ENCODE assay signal across 8 mouse cellular contexts in the genomic region with DNA sequence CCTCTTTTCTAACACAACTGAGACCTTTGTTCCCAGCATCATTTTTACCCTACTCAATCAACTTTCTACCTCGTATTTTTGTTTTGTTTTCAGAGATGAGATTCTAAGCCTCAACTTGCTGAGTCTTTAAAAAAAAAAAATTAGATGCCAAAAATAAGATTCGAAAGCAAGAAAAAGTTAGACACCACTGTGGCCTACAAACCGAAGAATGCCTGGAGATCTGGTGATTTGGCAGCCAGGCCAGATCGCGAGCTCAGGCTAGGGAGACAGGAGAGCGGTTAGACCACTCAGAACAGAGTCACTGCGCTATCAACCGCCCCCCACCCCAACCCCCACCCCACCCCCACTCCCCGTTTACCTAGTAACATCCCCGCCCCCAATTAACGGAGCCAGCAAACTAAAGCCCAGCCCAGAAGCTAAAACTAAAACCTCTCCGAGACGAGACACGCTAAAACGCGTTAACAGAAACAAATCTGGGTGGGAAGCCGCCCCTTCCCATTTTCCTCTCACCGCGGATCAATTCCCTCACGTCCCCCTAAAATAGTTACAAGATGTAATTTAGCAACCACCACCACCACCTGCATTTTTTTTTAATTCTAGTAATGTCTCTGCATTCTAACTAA. TPM values are rescaled to one million over a fixed set of nuclear protein-coding genes. Genes with fewer than 3 reads are reported as not detected.
DNase-seq lines count a peak whose midpoint lies in the region; ATAC-seq and TF ChIP-seq lines count a peak whose summit lies in the region.

No protein-coding gene starts in this region.

- no peak for ATAC-seq in forebrain, embryonic 16.5 days
- ATAC-seq in liver, embryonic 13.5 days (ENCODE audit: low read depth) = no peak
- no peak for ATAC-seq in inflammation-experienced regulatory T-cells, adult 6 months

- H3K9ac ChIP-seq in forebrain, embryonic 16.5 days (replicated peaks; ENCODE audit: low read depth, low read length) = peak overlapping the region; percentile 95
- peak overlapping the region; percentile 98 for H3K9ac ChIP-seq in liver, embryonic 13.5 days

- TF ChIP-seq CTCF in layer of hippocampus, adult 2 months (conservative IDR thresholded peaks at IDR 0.05) = no peak

- no peaks in the 10 kb centered on the region for H3K27me3 ChIP-seq in forebrain, embryonic 16.5 days (replicated peaks; ENCODE audit: control insufficient read depth, insufficient read depth, low read length)
- H3K27me3 ChIP-seq in liver, embryonic 13.5 days = no peaks in the 10 kb centered on the region

- H3K36me3 ChIP-seq in forebrain, embryonic 16.5 days (ENCODE audit: control insufficient read depth, insufficient read depth) = peaks cover 5% of the 10 kb centered on the region; the same call in 1 of the 2 replicates
- H3K36me3 ChIP-seq in liver, embryonic 13.5 days = peaks cover 13% of the 10 kb centered on the region

- 9% methylated on average over 19 of the region's 20 CpGs for WGBS in forebrain, embryonic 16.5 days
- 4% methylated on average over 20 of the region's 20 CpGs for WGBS in liver, embryonic 13.5 days (ENCODE audit: insufficient replicate concordance)

- peak overlapping the region; percentile 80 for H3K4me2 ChIP-seq in forebrain, embryonic 16.5 days (ENCODE audit: low read length)
- H3K4me2 ChIP-seq in liver, embryonic 13.5 days = peak overlapping the region; percentile 85

- peak overlapping the region; percentile 76 for H3K4me3 ChIP-seq in layer of hippocampus, adult 2 months
- H3K4me3 ChIP-seq in forebrain, embryonic 16.5 days (replicated peaks; ENCODE audit: low read length) = peak overlapping the region; percentile 98
- H3K4me3 ChIP-seq in liver, embryonic 13.5 days (replicated peaks) = peak overlapping the region; percentile 98

- DNase-seq in layer of hippocampus, adult 2 months (ENCODE audit: low spot score in 2 of 2) = no peak
- no peak for DNase-seq in layer of hippocampus, adult 11-12 months (ENCODE audit: low spot score)
- peak; percentile 25 for DNase-seq in adrenal gland, postnatal 14 days
- no peak for DNase-seq in liver, embryonic 13.5 days
- DNase-seq in frontal cortex, postnatal 36 days (ENCODE audit: low spot score in 2 of 2) = no peak
- no peak for DNase-seq in yolk sac, embryonic 10.5 days (ENCODE audit: low spot score)

- H3K9me3 ChIP-seq in forebrain, embryonic 16.5 days (ENCODE audit: control insufficient read depth, low read length) = no peaks in the 10 kb centered on the region
- H3K9me3 ChIP-seq in liver, embryonic 13.5 days (replicated peaks) = no peaks in the 10 kb centered on the region

- peak overlapping the region; percentile 97 for H3K27ac ChIP-seq in layer of hippocampus, adult 2 months
- H3K27ac ChIP-seq in forebrain, embryonic 16.5 days (ENCODE audit: low read length) = no peak overlapping the region
- peak overlapping the region; percentile 96 for H3K27ac ChIP-seq in liver, embryonic 13.5 days

- peaks cover 26% of the 10 kb centered on the region for H3K4me1 ChIP-seq in forebrain, embryonic 16.5 days (replicated peaks; ENCODE audit: control insufficient read depth, insufficient read depth, low read length)
- H3K4me1 ChIP-seq in liver, embryonic 13.5 days (replicated peaks) = peaks cover 42% of the 10 kb centered on the region

RNA-seq across cellular contexts. Expression of a gene that starts 2.0 kb away (rescaled TPM):
- 1 to 10 TPM; 2.4 to 3.1 TPM for total RNA-seq in layer of hippocampus, adult 2 months (2021)
- total RNA-seq in adrenal gland, postnatal 14 days (2021) = 6.4 and 7.8 TPM in 2 replicates
- polyA plus RNA-seq in forebrain, embryonic 16.5 days (2015; fragmentation: Nextera tagmentation; extraction: Ambion mirVana) = 3.7 and 3.9 TPM in 2 replicates
- polyA plus RNA-seq in liver, embryonic 13.5 days (2015; fragmentation: Nextera tagmentation; extraction: Ambion mirVana) = 8.1 and 8.6 TPM in 2 replicates
- 1 to 10 TPM; 1.7 to 3.1 (median 2.0) TPM for polyA plus RNA-seq in inflammation-experienced regulatory T-cells, adult 6 months (2017; shearing (Covaris generic))

RNA-seq across cellular contexts. Expression of a gene that starts 2.7 kb away (rescaled TPM):
- 100 to 1,000 TPM; 196 to 201 TPM for total RNA-seq in layer of hippocampus, adult 2 months (2021)
- total RNA-seq in adrenal gland, postnatal 14 days (2021) = 224 and 225 TPM in 2 replicates
- polyA plus RNA-seq in forebrain, embryonic 16.5 days (2015; fragmentation: Nextera tagmentation; extraction: Ambion mirVana) = 55.7 and 64.1 TPM in 2 replicates
- 29.6 and 48.1 TPM in 2 replicates for polyA plus RNA-seq in liver, embryonic 13.5 days (2015; fragmentation: Nextera tagmentation; extraction: Ambion mirVana)
- 100 to 1,000 TPM; 143 to 156 (median 151) TPM for polyA plus RNA-seq in inflammation-experienced regulatory T-cells, adult 6 months (2017; shearing (Covaris generic))
